Mouse (Mus musculus) testis, adult 2 months (tissue): ENCODE data around the gene Dgke. TPM values are rescaled to one million over a fixed set of nuclear protein-coding genes. Genes with fewer than 3 reads are reported as not detected.

Experiments
- H3K27ac ChIP-seq: fragments of 200-500 bp; 2 replicates; pipeline ENCODE4 v1.5.1; 2012; ENCODE audit warnings: low read depth, low read length; ENCODE audit not compliant: control insufficient read depth, insufficient read depth
- H3K27me3 ChIP-seq: fragments of 200-500 bp; 2 replicates; pipeline ENCODE4 v1.6.1; 2012; ENCODE audit warnings: mild to moderate bottlenecking, low read length, moderate library complexity; ENCODE audit not compliant: control insufficient read depth, insufficient read depth
- H3K36me3 ChIP-seq: fragments of 200-500 bp; 2 replicates; pipeline ENCODE4 v1.6.1; 2012; ENCODE audit warnings: mild to moderate bottlenecking, low read length; ENCODE audit not compliant: control insufficient read depth, insufficient read depth
- H3K4me1 ChIP-seq: fragments of 200-500 bp; 2 replicates; pipeline ENCODE4 v1.6.1; 2012; ENCODE audit warnings: low read length; ENCODE audit not compliant: control insufficient read depth, insufficient read depth
- H3K4me3 ChIP-seq: fragments of 200-500 bp; 2 replicates; pipeline ENCODE4 v1.5.1; 2012; ENCODE audit warnings: low read depth, mild to moderate bottlenecking, low read length, moderate library complexity, mixed read lengths; ENCODE audit not compliant: control insufficient read depth
- CTCF ChIP-seq: fragments of 200-500 bp; IDR thresholded peaks from 2 replicates; pipeline ENCODE4 v1.5.1; 2012; ENCODE audit warnings: low read depth, mild to moderate bottlenecking, inconsistent platforms, low read length, moderate library complexity; ENCODE audit not compliant: control insufficient read depth, insufficient read depth, insufficient replicate concordance
- POLR2A ChIP-seq: fragments of 200-500 bp; IDR thresholded peaks from 2 replicates; pipeline ENCODE4 v1.6.1; 2012; ENCODE audit warnings: low read depth, mild to moderate bottlenecking, inconsistent platforms, low read length, moderate library complexity; ENCODE audit not compliant: control insufficient read depth
- polyA plus RNA-seq: library from polyadenylated mRNA; depleted of rRNA; stranded (reverse); fragments of >200 nt; gene quantifications from 2 replicates; pipeline ENCODE4 v1.2.3, GENCODE M21; 2012; rRNA removed

Dgke gene
- polyA plus RNA-seq, 1 experiment, result 4.0 TPM

DNA sequence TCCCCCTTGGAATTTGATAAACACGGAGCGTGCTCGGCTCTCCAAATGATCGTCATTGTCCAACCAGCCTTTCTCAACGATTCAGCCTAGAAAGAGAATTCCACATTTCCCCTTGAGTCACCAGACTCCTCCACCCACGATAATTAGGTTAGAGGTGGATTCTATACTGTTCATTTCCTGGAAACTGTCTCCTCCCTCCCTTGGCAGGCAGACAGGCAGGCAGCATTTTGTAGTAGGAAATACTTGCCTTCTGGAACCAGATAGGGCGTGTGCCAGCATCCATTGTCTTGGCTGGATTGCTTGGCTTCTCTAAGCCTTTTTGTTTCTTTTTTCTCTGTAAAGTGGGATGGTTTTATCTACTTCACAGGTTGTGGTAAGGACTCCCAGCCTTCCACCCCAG, 70.2 kb downstream of the Dgke start:
- Histone ChIP-seq H3K27ac (no peak overlapping the region), H3K27me3 (no peaks in the 10 kb centered on the region), H3K4me1 (peaks cover 10% of the 10 kb centered on the region), H3K36me3 (no peaks in the 10 kb centered on the region), H3K4me3 (no peak overlapping the region)
- TF ChIP-seq POLR2A (no peak), CTCF (no peak)

- no peaks in the 10 kb centered on the region for H3K27me3 ChIP-seq
- no peaks in the 10 kb centered on the region for H3K36me3 ChIP-seq
- no peak overlapping the region for H3K4me3 ChIP-seq
- peaks cover 10% of the 10 kb centered on the region for H3K4me1 ChIP-seq
- no peak overlapping the region for H3K27ac ChIP-seq
- TF ChIP-seq CTCF, result no peak
These were observed 71.0 kb downstream of the Dgke start for GRCm38 (mm10) chr11:88995616-88996015.

DNA sequence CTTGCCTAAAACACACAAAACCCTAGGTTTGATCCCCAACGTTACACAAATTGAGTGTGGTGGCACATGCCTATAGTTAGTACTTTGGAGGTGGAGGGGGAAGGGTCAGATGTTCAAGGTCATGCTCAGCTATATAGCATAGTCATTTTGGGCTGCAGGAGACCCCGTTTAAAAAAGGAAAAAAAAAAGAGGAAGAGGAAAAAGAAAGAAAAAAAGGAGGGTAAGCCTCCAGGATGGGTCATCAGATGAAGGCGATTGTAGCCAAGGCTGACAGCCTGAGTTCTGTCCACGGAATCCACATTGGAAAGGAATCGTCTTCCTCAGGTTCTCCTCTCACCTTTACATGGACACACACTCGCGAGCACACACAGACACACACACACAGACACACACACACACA, 72.2 kb downstream of the Dgke start:
- Histone ChIP-seq H3K4me1 (peaks cover 5% of the 10 kb centered on the region), H3K36me3 (no peaks in the 10 kb centered on the region), H3K27me3 (no peaks in the 10 kb centered on the region), H3K27ac (no peak overlapping the region), H3K4me3 (no peak overlapping the region)
- TF ChIP-seq CTCF (no peak), POLR2A (no peak)

DNA sequence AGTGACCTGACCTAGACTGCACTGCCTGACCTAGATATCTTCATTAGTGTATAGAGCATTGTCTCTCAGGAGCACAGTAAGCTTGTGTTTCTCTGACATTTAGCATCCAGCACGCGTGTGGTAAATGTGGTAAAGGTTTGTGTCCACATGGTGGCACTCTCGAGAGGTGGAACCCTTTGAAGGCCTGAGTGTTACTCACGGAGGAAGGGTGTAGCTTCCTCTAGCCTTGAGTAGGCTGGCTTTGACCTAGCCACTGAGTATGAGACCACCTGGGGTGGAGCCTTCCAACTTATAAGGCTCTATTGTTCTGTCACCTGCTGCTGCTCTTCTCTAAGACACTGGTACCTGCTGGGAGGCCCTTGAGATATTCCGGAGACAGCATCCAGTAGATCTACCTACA, 73.0 kb downstream of the Dgke start:
- H3K4me3 ChIP-seq, result no peak overlapping the region
- no peaks in the 10 kb centered on the region for H3K4me1 ChIP-seq
- H3K36me3 ChIP-seq, result peaks cover 2% of the 10 kb centered on the region; the same call in 1 of the 2 replicates
- no peak overlapping the region for H3K27ac ChIP-seq
- H3K27me3 ChIP-seq, result no peaks in the 10 kb centered on the region
- TF ChIP-seq CTCF (peak; percentile 26; the same call in 1 of the 2 replicates), POLR2A (no peak)

DNA sequence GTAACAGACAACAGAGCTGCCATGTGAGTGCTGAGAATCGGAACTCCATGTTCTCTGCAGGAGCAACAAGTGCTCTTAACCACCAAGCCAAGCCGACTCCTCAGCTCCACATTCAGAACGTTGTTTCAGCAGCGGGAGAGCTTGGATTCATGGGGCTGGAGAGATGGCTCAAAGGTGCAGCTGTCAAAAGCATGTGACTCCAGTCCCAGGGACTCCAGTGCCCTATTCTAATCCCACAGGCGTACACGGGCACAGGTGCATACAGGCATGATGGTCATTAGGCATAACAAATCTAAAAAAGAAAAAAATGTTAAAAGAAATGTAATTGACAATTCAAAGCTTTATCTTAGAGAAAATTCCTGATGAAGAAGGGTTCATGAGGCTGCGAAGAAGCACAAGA, 73.5 kb downstream of the Dgke start:
- Histone ChIP-seq H3K4me3 (no peak overlapping the region), H3K27ac (no peak overlapping the region), H3K27me3 (no peaks in the 10 kb centered on the region), H3K36me3 (peaks cover 2% of the 10 kb centered on the region; the same call in 1 of the 2 replicates), H3K4me1 (no peaks in the 10 kb centered on the region)
- TF ChIP-seq CTCF (no peak), POLR2A (no peak)

DNA sequence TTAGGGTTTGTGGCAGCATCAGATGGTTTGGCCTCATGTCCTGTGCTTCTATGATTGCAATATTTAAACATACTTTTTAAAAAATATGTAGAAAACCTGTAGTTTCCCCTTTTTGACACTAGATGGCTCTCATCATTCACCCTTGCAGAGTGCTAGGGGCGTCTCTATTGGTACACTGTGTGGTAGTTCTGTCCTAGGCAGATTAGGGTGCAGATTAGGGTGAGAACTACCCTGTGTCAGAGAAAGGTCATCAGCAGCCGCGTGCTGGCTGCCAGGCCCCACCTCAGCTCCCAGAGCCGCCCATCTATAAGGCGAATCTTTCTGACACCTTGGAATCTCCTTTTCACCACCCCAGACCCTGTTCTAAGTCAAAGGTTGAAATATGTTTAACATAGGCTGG, 77.1 kb downstream of the Dgke start:
- Histone ChIP-seq H3K36me3 (peaks cover 2% of the 10 kb centered on the region), H3K27ac (no peak overlapping the region)

GRCm38 (mm10) chr11:88988956-88989355, 77.7 kb downstream of the Dgke start:
- Histone ChIP-seq H3K4me3 (no peak overlapping the region), H3K36me3 (peaks cover 2% of the 10 kb centered on the region), H3K4me1 (no peaks in the 10 kb centered on the region), H3K27me3 (no peaks in the 10 kb centered on the region), H3K27ac (no peak overlapping the region)
- TF ChIP-seq POLR2A, result no peak
- TF ChIP-seq CTCF, result no peak

More for the DNA sequence above, 77.1 kb downstream of the Dgke start:
- Histone ChIP-seq H3K4me3 (no peak overlapping the region), H3K27me3 (no peaks in the 10 kb centered on the region), H3K4me1 (no peaks in the 10 kb centered on the region)
- no peak for TF ChIP-seq POLR2A
- TF ChIP-seq CTCF, result no peak

DNA sequence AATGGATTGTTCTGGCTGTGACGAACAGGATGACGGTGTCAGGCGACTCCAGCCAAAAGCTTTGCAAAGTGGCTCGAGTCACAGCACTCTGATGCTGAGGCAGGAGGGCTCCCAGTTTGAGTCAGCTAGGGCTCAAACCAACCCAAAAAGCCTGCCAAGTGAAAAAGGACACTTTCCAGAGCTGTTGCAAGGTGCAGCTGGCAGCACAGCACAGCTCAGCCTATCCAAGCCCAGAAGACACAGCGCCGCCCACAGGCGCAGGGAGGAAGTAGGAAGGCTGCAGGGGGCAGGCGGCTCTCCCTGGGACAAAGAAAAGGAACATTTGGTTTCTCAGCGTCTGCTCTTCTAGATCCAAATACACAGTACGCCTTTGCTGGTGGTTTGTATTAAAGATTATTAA, 80.0 kb downstream of the Dgke start:
- H3K27ac ChIP-seq, result no peak overlapping the region
- H3K4me3 ChIP-seq, result no peak overlapping the region
- no peaks in the 10 kb centered on the region for H3K4me1 ChIP-seq
- peaks cover 3% of the 10 kb centered on the region for H3K36me3 ChIP-seq
- H3K27me3 ChIP-seq, result no peaks in the 10 kb centered on the region
- TF ChIP-seq POLR2A (no peak), CTCF (no peak)

Other genes starting within 250 kb of the Dgke start
- 535 and 558 TPM in 2 replicates for gene Akap1, start 202.3 kb downstream of the Dgke start, polyA plus RNA-seq
- 15.6 and 16.4 TPM in 2 replicates for gene Scpep1, start 111.4 kb downstream of the Dgke start, polyA plus RNA-seq
- gene Elobl, start 99.9 kb downstream of the Dgke start, polyA plus RNA-seq, result 0.27 and 0.48 TPM in 2 replicates
- gene Coil, start 96.6 kb downstream of the Dgke start, polyA plus RNA-seq, result 98.9 and 101 TPM in 2 replicates
- gene Trim25, start 67.5 kb downstream of the Dgke start, polyA plus RNA-seq, result 4.3 and 4.6 TPM in 2 replicates
- 10.4 and 17.4 TPM in 2 replicates for gene Gm525, start 7.0 kb upstream of the Dgke start, polyA plus RNA-seq
- 0.11 TPM in 1 of 2 replicates, not detected in the other for gene Nog, start 235.5 kb upstream of the Dgke start, polyA plus RNA-seq